Mouse (Mus musculus) T-cell, adult 2 months (primary cell): Measurements from ENCODE around the gene Tagln.

Experiments
- DNase-seq: peaks from one replicate; pipeline ENCODE4 v3.0.0; 2022; ENCODE audit warnings: low spot score

Gene Tagln

GRCm38 (mm10) chr9:45906355-45907077 is 29.3 kb downstream of the Tagln start, which contains the start of the genes Pcsk7 and Rnf214:
Pcsk7 (plus strand) TSS chr9:45906497.
Rnf214 (minus strand) TSS chr9:45906911.
- peak; percentile 84 for DNase-seq

GRCm38 (mm10) chr9:45905811-45906237 is 30.0 kb downstream of the Tagln start:
- DNase-seq = no peak

DNA sequence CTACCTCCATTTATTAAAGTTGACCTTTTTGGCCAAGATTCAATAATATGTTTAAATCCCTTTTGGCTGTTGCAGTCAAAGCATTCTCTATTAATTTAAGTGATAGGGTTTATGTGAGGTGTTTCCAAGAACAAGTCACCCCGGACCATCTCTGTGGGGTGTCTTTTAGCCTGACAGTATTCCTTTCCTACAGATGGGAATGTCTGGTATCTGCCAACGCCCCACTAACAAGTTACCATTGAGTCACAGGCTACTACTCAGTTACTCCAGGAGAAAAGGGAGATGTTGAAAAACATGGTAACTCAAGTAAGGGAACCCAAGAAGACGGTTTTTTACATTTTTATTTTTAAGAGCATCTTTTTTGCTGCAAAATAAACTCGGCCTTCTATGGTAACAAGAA is 30.7 kb downstream of the Tagln start:
- no peak for DNase-seq

GRCm38 (mm10) chr9:45893681-45894080 is 42.2 kb downstream of the Tagln start:
- no peak for DNase-seq
